Mouse (Mus musculus): Measurements from ENCODE around the gene Cyb5r1.

Cyb5r1 gene

DNA sequence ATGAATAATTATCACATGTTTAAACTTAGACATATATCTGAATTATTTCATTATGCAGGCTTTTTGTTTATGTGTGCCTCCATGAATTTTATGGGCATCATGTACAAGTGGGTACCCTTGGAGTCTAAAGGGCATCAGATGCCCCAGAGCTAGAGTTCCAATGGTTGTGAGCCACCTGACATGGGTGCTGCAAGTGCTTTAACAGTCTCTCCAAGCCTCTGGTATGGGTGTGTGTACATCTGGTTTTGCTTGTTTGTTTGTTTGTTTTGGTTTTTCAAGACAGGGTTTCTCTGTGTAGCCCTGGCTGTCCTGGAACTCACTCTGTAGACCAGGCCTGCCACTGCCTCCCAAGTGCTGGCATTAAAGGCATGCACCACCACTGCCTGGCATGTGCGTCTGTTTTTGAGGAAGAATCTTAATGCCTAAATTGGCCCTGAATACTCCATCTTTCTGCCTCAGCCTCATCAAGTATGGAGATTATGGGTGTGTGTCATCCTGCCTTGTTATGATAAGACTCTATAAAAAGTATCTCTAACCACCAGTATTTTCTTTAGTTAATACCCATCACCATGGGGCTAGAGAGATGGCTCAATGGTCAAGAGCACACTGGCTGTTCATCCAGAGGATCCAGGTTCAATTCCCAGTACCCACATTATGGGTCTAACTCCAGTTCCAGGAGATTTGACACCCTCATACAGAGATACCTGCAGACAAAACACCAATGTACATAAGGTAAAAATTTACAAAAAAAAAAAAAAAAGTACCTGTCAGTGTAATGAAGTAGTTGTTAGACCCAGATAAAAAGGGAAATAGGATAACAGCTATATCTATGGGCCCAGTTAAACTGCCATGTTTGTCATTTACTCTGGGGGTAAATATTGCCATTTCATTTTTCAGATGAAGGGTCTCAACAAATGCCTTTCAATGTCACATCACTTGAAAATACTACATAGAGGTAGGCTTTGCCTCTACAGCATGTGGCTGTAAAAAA is 55.2 kb downstream of the Cyb5r1 start:
- no peak for DNase-seq (ENCODE audit: low spot score in 2 of 2)
